Mouse (Mus musculus) liver, postnatal 0 days (tissue): Measurements from ENCODE around the gene Hs3st2. TPM values are rescaled to one million over a fixed set of nuclear protein-coding genes. Genes with fewer than 3 reads are reported as not detected.

Experiments
- ATAC-seq: fragments of 200-750 bp; cut with Nextera tagmentation; 2 replicates; pipeline ENCODE4 v1.8.0; 2017; ENCODE audit warnings: mild to moderate bottlenecking, moderate library complexity
- DNase-seq: peaks from one replicate; pipeline ENCODE4 v3.0.0-alpha.2; 2016
- H3K27ac ChIP-seq: fragments of 300-500 bp; sonication (generic); 2 replicates; pipeline ENCODE4 v1.5.1; 2014; ENCODE audit warnings: antibody characterized with exemption, moderate library complexity, mild to moderate bottlenecking, low read depth
- H3K27me3 ChIP-seq: fragments of 300-500 bp; sonication (generic); 2 replicates; pipeline ENCODE4 v1.6.1; 2014; ENCODE audit warnings: low read length, control low read depth, mixed read lengths; ENCODE audit not compliant: insufficient read depth
- H3K36me3 ChIP-seq: fragments of 300-500 bp; sonication (generic); replicated peaks from 2 replicates; pipeline ENCODE4 v1.6.1; 2014; ENCODE audit warnings: mild to moderate bottlenecking, control low read depth, low read length, moderate library complexity, mixed read lengths; ENCODE audit not compliant: insufficient read depth
- H3K4me1 ChIP-seq: fragments of 300-500 bp; sonication (generic); 2 replicates; pipeline ENCODE4 v1.6.1; 2014; ENCODE audit warnings: antibody characterized with exemption, mild to moderate bottlenecking, control low read depth; ENCODE audit not compliant: insufficient read depth
- H3K4me2 ChIP-seq: fragments of 300-500 bp; sonication (generic); 2 replicates; pipeline ENCODE4 v1.6.1; 2014; ENCODE audit warnings: low read depth, mild to moderate bottlenecking, low read length, moderate library complexity, mixed read lengths
- H3K4me3 ChIP-seq: fragments of 300-500 bp; sonication (generic); 2 replicates; pipeline ENCODE4 v1.5.1; 2014; ENCODE audit warnings: low read depth, low read length
- H3K9ac ChIP-seq: fragments of 300-500 bp; sonication (generic); replicated peaks from 2 replicates; pipeline ENCODE4 v1.6.1; 2014; ENCODE audit warnings: mild to moderate bottlenecking, moderate library complexity
- H3K9me3 ChIP-seq: fragments of 300-500 bp; sonication (generic); 2 replicates; pipeline ENCODE4 v1.6.1; 2016; ENCODE audit warnings: mild to moderate bottlenecking, control low read depth, low read length, mixed read lengths
- CTCF ChIP-seq: sonication (generic); IDR thresholded peaks from 2 replicates; pipeline ENCODE4 v1.5.1; 2016; ENCODE audit warnings: antibody characterized with exemption, low read depth
- EP300 ChIP-seq: IDR thresholded peaks from 2 replicates; pipeline ENCODE4 v1.6.1; 2016; ENCODE audit warnings: antibody characterized with exemption, low read depth, mild to moderate bottlenecking
- WGBS: fragments of 180-500 bp; shearing (Covaris S2); extraction: QIAGEN DNeasy Blood & Tissue Kit; methylation state at CpG from one replicate; pipeline ENCODE4 v1.1.7; 2014; ENCODE audit not compliant: insufficient replicate concordance; 5-methylcytosine and 5-hydroxymethylcytosine counted together
- polyA plus RNA-seq: library from polyadenylated mRNA; unstranded; fragments of >200 nt; fragmentation: Nextera tagmentation; extraction: Ambion mirVana; gene quantifications from 2 replicates; pipeline ENCODE4 v1.2.1, GENCODE M21; 2015

Hs3st2 gene
- polyA plus RNA-seq, 1 experiment from 2014 or later = not detected

GRCm38 (mm10) chr7:121489401-121489800 is 97.7 kb downstream of the Hs3st2 start:
- DNase-seq = no peak
- H3K4me1 ChIP-seq = no peaks in the 10 kb centered on the region
- no peak overlapping the region for H3K27ac ChIP-seq
- ATAC-seq = no peak
- H3K4me3 ChIP-seq = no peak overlapping the region
- WGBS = 69% methylated on average over 9 of the region's 9 CpGs
- H3K36me3 ChIP-seq = no peaks in the 10 kb centered on the region
- no peak overlapping the region for H3K9ac ChIP-seq
- no peak overlapping the region for H3K4me2 ChIP-seq
- H3K9me3 ChIP-seq = no peaks in the 10 kb centered on the region
- TF ChIP-seq EP300 (no peak), CTCF (no peak)
- H3K27me3 ChIP-seq = no peaks in the 10 kb centered on the region

GRCm38 (mm10) chr7:121491455-121492005 is 99.9 kb downstream of the Hs3st2 start:
- TF ChIP-seq CTCF (no peak), EP300 (no peak)
- no peaks in the 10 kb centered on the region for H3K9me3 ChIP-seq
- no peak overlapping the region for H3K27ac ChIP-seq
- no peak for DNase-seq
- no peaks in the 10 kb centered on the region for H3K36me3 ChIP-seq
- H3K4me3 ChIP-seq = no peak overlapping the region
- no peaks in the 10 kb centered on the region for H3K4me1 ChIP-seq
- ATAC-seq = no peak
- no peaks in the 10 kb centered on the region for H3K27me3 ChIP-seq
- whole genome bisulfite sequencing = 62% methylated on average over 3 of the region's 3 CpGs
- H3K9ac ChIP-seq = no peak overlapping the region
- no peak overlapping the region for H3K4me2 ChIP-seq

GRCm38 (mm10) chr7:121500516-121500915 is 108.9 kb downstream of the Hs3st2 start:
- TF ChIP-seq CTCF = no peak
- no peak for TF ChIP-seq EP300
- Histone ChIP-seq H3K9me3 (no peaks in the 10 kb centered on the region), H3K9ac (no peak overlapping the region), H3K4me3 (no peak overlapping the region), H3K36me3 (no peaks in the 10 kb centered on the region), H3K27ac (no peak overlapping the region), H3K4me2 (no peak overlapping the region), H3K27me3 (no peaks in the 10 kb centered on the region), H3K4me1 (no peaks in the 10 kb centered on the region)
- 81% methylated on average over 17 of the region's 17 CpGs for WGBS
- ATAC-seq (no peak), DNase-seq (no peak)

GRCm38 (mm10) chr7:121501666-121502065 is 110.0 kb downstream of the Hs3st2 start:
- TF ChIP-seq CTCF (no peak), EP300 (no peak)
- WGBS = 80% methylated on average over 10 of the region's 10 CpGs
- H3K36me3 ChIP-seq = no peaks in the 10 kb centered on the region
- DNase-seq (no peak), ATAC-seq (no peak)
- no peak overlapping the region for H3K4me3 ChIP-seq
- no peaks in the 10 kb centered on the region for H3K9me3 ChIP-seq
- H3K27ac ChIP-seq = no peak overlapping the region
- no peak overlapping the region for H3K9ac ChIP-seq
- no peaks in the 10 kb centered on the region for H3K4me1 ChIP-seq
- no peaks in the 10 kb centered on the region for H3K27me3 ChIP-seq
- H3K4me2 ChIP-seq = no peak overlapping the region

GRCm38 (mm10) chr7:121516727-121517126 is 125.1 kb downstream of the Hs3st2 start:
- WGBS = 19% methylated on average over 3 of the region's 3 CpGs
- no peak for DNase-seq
- H3K27ac ChIP-seq = no peak overlapping the region

GRCm38 (mm10) chr7:121517165-121517591 is 125.5 kb downstream of the Hs3st2 start:
- peak; percentile 59 for ATAC-seq
- Histone ChIP-seq H3K9ac (no peak overlapping the region), H3K27ac (no peak overlapping the region), H3K27me3 (no peaks in the 10 kb centered on the region), H3K4me3 (no peak overlapping the region), H3K4me1 (peaks cover 3% of the 10 kb centered on the region), H3K9me3 (no peaks in the 10 kb centered on the region), H3K36me3 (no peaks in the 10 kb centered on the region), H3K4me2 (no peak overlapping the region)
- no peak for DNase-seq
- 23% methylated on average over 3 of the region's 3 CpGs for WGBS
- TF ChIP-seq CTCF (no peak), EP300 (no peak)

More at GRCm38 (mm10) chr7:121516727-121517126, 125.1 kb downstream of the Hs3st2 start:
- H3K4me3 ChIP-seq = no peak overlapping the region
- peak; percentile 33; the same call in 1 of the 2 replicates for ATAC-seq
- no peaks in the 10 kb centered on the region for H3K9me3 ChIP-seq
- H3K4me1 ChIP-seq = peaks cover 3% of the 10 kb centered on the region
- H3K27me3 ChIP-seq = no peaks in the 10 kb centered on the region
- no peak overlapping the region for H3K4me2 ChIP-seq
- TF ChIP-seq CTCF = no peak
- no peak for TF ChIP-seq EP300
- H3K9ac ChIP-seq = no peak overlapping the region
- no peaks in the 10 kb centered on the region for H3K36me3 ChIP-seq

- H3K36me3 ChIP-seq = no peaks in the 10 kb centered on the region
- no peak overlapping the region for H3K4me3 ChIP-seq
- H3K27me3 ChIP-seq = no peaks in the 10 kb centered on the region
- WGBS = 81% methylated on average over 3 of the region's 3 CpGs
- 0 out of 2 replicates have a peak, but pooled peaks cover 4% of the 10 kb centered on the region for H3K9me3 ChIP-seq
- no peak overlapping the region for H3K27ac ChIP-seq
- ATAC-seq (no peak), DNase-seq (no peak)
- peaks cover 1% of the 10 kb centered on the region for H3K4me1 ChIP-seq
- no peak overlapping the region for H3K9ac ChIP-seq
- H3K4me2 ChIP-seq = no peak overlapping the region
- TF ChIP-seq EP300 (no peak), CTCF (no peak)
These were observed 130.5 kb downstream of the Hs3st2 start for GRCm38 (mm10) chr7:121522125-121522524.
